Mouse (Mus musculus) thymus, adult 2 months (tissue): ENCODE data around the gene Rchy1. TPM values are rescaled to one million over a fixed set of nuclear protein-coding genes. Genes with fewer than 3 reads are reported as not detected.

ENCODE experiments used
- DNase-seq: peaks from one replicate; pipeline ENCODE4 v3.0.0; 2021
- H3K27ac ChIP-seq: fragments of 200-500 bp; 2 replicates; pipeline ENCODE4 v1.5.1; 2012; ENCODE audit warnings: low read length, control low read depth; ENCODE audit not compliant: control insufficient read depth, insufficient read depth
- H3K27me3 ChIP-seq: fragments of 200-500 bp; 2 replicates; pipeline ENCODE4 v1.6.1; 2012; ENCODE audit warnings: mild to moderate bottlenecking, low read length, moderate library complexity, mixed read lengths; ENCODE audit not compliant: control insufficient read depth, insufficient read depth
- H3K36me3 ChIP-seq: fragments of 200-500 bp; 2 replicates; pipeline ENCODE4 v1.6.1; 2012; ENCODE audit warnings: mild to moderate bottlenecking, low read length, moderate library complexity; ENCODE audit not compliant: control insufficient read depth, insufficient read depth
- H3K4me1 ChIP-seq: fragments of 200-500 bp; replicated peaks from 2 replicates; pipeline ENCODE4 v1.6.1; 2012; ENCODE audit warnings: low read length; ENCODE audit not compliant: control insufficient read depth, insufficient read depth
- H3K4me3 ChIP-seq: fragments of 200-500 bp; 2 replicates; pipeline ENCODE4 v1.5.1; 2012; ENCODE audit warnings: mild to moderate bottlenecking, low read length, control low read depth, moderate library complexity; ENCODE audit not compliant: control insufficient read depth, insufficient read depth
- CTCF ChIP-seq: fragments of 200-500 bp; IDR thresholded peaks from 2 replicates; pipeline ENCODE4 v1.5.1; 2012; ENCODE audit warnings: mild to moderate bottlenecking, control low read depth, low read length, moderate library complexity, borderline replicate concordance; ENCODE audit not compliant: control insufficient read depth, poor library complexity, insufficient read depth; ENCODE audit errors: extremely low read depth
- POLR2A ChIP-seq: fragments of 200-500 bp; IDR thresholded peaks from 2 replicates; pipeline ENCODE4 v1.6.1; 2012; ENCODE audit warnings: mild to moderate bottlenecking, low read length, control low read depth, moderate library complexity; ENCODE audit not compliant: control insufficient read depth, poor library complexity, insufficient read depth; ENCODE audit errors: extremely low read depth
- WGBS: fragments of 180-500 bp; shearing (Covaris S2); methylation state at CpG from one replicate; pipeline ENCODE4 v1.1.7; 2018; 5-methylcytosine and 5-hydroxymethylcytosine counted together
- polyA plus RNA-seq: library from polyadenylated mRNA; depleted of rRNA; stranded (reverse); fragments of >200 nt; gene quantifications from 2 replicates; pipeline ENCODE4 v1.2.3, GENCODE M21; 2012

Rchy1 gene
- polyA plus RNA-seq, 1 experiment: 43.2 TPM

- no peak for TF ChIP-seq POLR2A
- no peak for TF ChIP-seq CTCF
- WGBS: 96% methylated on average over 11 of the region's 11 CpGs
These were observed 18.4 kb upstream of the Rchy1 start for GRCm38 (mm10) chr5:91981176-91981840.

GRCm38 (mm10) chr5:91977397-91977770 is 14.5 kb upstream of the Rchy1 start:
- Histone ChIP-seq H3K4me1 (no peaks in the 10 kb centered on the region), H3K27me3 (no peaks in the 10 kb centered on the region), H3K27ac (no peak overlapping the region), H3K36me3 (no peaks in the 10 kb centered on the region), H3K4me3 (no peak overlapping the region)
- TF ChIP-seq POLR2A: no peak
- no peak for TF ChIP-seq CTCF
- DNase-seq: no peak
- WGBS: 92% methylated on average over 2 of the region's 2 CpGs

More at GRCm38 (mm10) chr5:91981176-91981840, 18.4 kb upstream of the Rchy1 start:
- no peaks in the 10 kb centered on the region for H3K27me3 ChIP-seq
- H3K27ac ChIP-seq: no peak overlapping the region
- H3K36me3 ChIP-seq: no peaks in the 10 kb centered on the region
- no peak overlapping the region for H3K4me3 ChIP-seq
- DNase-seq: no peak
- H3K4me1 ChIP-seq: no peaks in the 10 kb centered on the region

DNA sequence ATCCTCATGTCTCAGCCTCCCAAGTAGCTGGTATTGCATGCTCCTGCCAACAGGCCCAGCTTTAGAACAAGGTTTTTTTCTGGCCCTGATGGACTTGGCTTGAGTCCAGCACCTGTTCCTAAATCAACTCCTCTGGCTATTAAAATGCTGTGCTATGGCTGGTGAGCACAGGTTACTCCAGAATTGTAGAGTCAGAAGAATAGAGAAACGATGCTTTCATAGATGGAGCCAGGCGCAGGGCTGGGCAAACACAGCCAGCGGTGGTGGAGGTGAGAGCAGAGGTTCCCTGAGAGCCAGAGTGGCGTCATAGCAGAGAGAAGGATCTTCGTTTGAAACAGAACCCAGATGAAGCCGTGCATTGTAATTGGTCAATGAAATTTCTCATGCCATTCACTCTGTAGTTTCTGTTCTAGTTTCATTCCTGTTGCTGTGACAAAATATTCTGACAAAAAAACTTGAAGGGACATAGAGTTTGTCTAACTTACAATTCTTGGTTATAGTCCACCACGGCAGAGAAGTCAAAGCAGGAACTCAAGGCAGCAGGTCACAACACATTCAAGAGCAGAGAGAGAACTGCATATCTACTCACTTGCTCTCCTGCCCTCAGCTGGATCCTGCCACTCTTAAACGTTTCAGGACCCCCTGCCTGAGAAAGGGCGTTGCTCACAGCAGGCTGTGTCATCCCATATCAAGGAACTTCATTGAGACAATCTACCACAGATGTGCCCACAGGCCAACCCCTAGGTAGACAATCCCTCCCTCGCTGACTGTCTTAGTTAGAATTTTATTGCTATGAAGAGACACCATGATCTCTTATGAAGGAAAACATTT is 13.9 kb upstream of the Rchy1 start:
- no peak for TF ChIP-seq POLR2A
- TF ChIP-seq CTCF: no peak
- H3K27me3 ChIP-seq: no peaks in the 10 kb centered on the region

DNA sequence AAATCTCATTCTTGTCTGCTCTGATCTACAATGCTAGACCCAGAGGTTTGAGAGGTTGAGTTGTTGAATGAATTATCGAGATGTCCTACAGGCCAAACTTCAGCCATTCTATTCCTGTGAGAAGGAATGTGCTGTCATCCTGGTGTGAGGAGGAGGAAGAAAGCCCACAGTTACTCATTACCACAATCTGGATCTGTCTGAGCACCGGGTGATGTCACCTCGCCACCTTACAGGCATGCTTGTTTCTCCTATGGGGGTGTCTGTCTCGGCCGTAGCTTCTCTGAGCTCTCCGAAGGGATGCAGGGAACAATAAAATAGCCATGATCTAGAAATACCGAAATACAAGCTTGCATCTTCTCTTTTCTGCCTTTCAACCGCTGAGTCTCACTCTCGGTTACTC is 12.9 kb upstream of the Rchy1 start:
- H3K27ac ChIP-seq: no peak overlapping the region
- WGBS: 97% methylated on average over 9 of the region's 9 CpGs

More for the DNA sequence above, 13.9 kb upstream of the Rchy1 start:
- Histone ChIP-seq H3K36me3 (no peaks in the 10 kb centered on the region), H3K4me3 (no peak overlapping the region), H3K4me1 (no peaks in the 10 kb centered on the region), H3K27ac (no peak overlapping the region)
- DNase-seq: no peak
- WGBS: 73% methylated on average over 10 of the region's 10 CpGs

DNA sequence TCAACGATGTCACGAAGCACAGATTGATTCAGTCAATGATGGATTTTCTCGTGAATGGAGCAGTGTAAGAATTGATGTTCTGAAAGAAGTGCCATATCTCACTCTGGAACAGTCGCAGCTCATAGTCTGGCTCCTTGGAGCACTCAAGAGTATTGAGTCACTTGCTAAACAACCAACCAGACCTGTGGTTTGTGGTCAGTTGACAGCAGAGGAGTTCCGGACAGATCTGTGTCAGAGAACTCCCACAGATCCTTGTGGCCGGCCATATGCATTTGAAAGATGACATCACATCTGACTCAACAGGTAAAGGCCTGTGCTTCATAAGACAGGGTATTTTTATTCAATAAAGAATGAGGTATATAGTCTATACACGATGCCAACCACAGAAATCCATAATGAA is 11.1 kb upstream of the Rchy1 start:
- no peak overlapping the region for H3K27ac ChIP-seq
- no peak for DNase-seq
- H3K27me3 ChIP-seq: no peaks in the 10 kb centered on the region
- no peaks in the 10 kb centered on the region for H3K4me1 ChIP-seq
- no peaks in the 10 kb centered on the region for H3K36me3 ChIP-seq
- WGBS: 59% methylated on average over 7 of the region's 7 CpGs
- no peak overlapping the region for H3K4me3 ChIP-seq
- TF ChIP-seq POLR2A (no peak), CTCF (no peak)

More for the DNA sequence above, 12.9 kb upstream of the Rchy1 start:
- TF ChIP-seq POLR2A (no peak), CTCF (no peak)
- no peaks in the 10 kb centered on the region for H3K36me3 ChIP-seq
- no peak overlapping the region for H3K4me3 ChIP-seq
- DNase-seq: no peak
- no peaks in the 10 kb centered on the region for H3K27me3 ChIP-seq
- no peaks in the 10 kb centered on the region for H3K4me1 ChIP-seq

GRCm38 (mm10) chr5:91972046-91972445 is 9.2 kb upstream of the Rchy1 start:
- no peak for TF ChIP-seq CTCF
- TF ChIP-seq POLR2A: no peak
- 88% methylated on average over 3 of the region's 3 CpGs for WGBS
- Histone ChIP-seq H3K4me1 (no peaks in the 10 kb centered on the region), H3K27ac (no peak overlapping the region), H3K4me3 (no peak overlapping the region), H3K36me3 (no peaks in the 10 kb centered on the region), H3K27me3 (no peaks in the 10 kb centered on the region)
- no peak for DNase-seq

- no peak for DNase-seq
- no peak for TF ChIP-seq POLR2A
- Histone ChIP-seq H3K27ac (peak overlapping the region; percentile 89), H3K36me3 (no peaks in the 10 kb centered on the region; the same call in 1 of the 2 replicates), H3K27me3 (no peaks in the 10 kb centered on the region), H3K4me3 (peak overlapping the region; percentile 80), H3K4me1 (peaks cover 6% of the 10 kb centered on the region)
- under 1% methylated on average over 14 of the region's 14 CpGs for WGBS
These were observed 619 bp downstream of the Rchy1 start for GRCm38 (mm10) chr5:91962259-91962638.
